Mouse (Mus musculus): ENCODE measurements around the gene Vwa5a.
A peak's percentile ranks its signal among the peaks of the same experiment; 100 is the strongest.

Gene Vwa5a

GRCm38 (mm10) chr9:38718102-38718501 is at the start of gene Vwa5a:
Gene Vwa5a, plus strand, starts transcription at chr9:38718268.
- DNase-seq (ENCODE audit: low spot score): peak; percentile 70

GRCm38 (mm10) chr9:38672887-38673286 is 45.2 kb upstream of the Vwa5a start:
- DNase-seq (ENCODE audit: low spot score): no peak

- no peak for DNase-seq (ENCODE audit: low spot score)
Measured at GRCm38 (mm10) chr9:38674501-38674900, 43.6 kb upstream of the Vwa5a start, which contains the start of gene Olfr918. Gene Olfr918, minus strand, starts transcription at chr9:38674601.

GRCm38 (mm10) chr9:38718927-38719441 is 916 bp downstream of the Vwa5a start:
- DNase-seq (ENCODE audit: low spot score): peak; percentile 4

- no peak for DNase-seq (ENCODE audit: low spot score)
Measured at GRCm38 (mm10) chr9:38724044-38724443, 6.0 kb downstream of the Vwa5a start.

- no peak for DNase-seq (ENCODE audit: low spot score)
Measured at GRCm38 (mm10) chr9:38728218-38728617, 10.2 kb downstream of the Vwa5a start.

- no peak for DNase-seq (ENCODE audit: low spot score)
Measured at GRCm38 (mm10) chr9:38741408-38741807, 23.3 kb downstream of the Vwa5a start.

DNA sequence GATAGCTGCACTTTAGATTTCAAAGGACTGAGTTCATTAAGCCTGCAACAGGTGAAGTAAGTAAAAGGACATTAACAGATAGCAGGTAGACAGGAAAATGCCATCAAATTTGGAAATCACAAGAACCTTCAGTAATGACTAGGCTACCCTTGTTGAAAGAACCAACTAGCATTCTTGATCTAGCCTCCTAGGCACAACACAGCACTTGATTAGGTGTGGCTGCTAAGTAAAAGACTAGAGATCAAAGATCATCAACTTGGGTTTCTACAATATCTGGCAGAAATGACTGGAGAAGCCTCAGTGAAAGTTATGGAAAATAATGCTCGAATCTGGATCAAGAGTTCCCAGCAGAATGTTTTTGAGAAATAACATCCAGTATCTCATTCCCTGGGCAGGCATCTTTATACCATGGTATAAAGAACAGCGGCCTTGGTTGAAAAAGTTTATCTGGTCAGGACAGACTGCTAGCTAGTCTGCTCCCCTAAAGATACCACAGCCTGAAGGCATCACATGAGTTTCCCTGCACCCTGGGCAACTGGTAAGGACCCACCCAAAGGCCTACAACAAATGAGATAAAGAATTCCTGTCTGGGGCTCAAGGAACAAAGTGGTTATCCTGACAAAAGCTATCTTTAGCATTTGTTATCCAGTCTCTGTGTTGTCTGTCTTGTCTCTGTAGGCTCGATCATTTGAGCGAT is 26.7 kb downstream of the Vwa5a start:
- DNase-seq (ENCODE audit: low spot score): no peak

DNA sequence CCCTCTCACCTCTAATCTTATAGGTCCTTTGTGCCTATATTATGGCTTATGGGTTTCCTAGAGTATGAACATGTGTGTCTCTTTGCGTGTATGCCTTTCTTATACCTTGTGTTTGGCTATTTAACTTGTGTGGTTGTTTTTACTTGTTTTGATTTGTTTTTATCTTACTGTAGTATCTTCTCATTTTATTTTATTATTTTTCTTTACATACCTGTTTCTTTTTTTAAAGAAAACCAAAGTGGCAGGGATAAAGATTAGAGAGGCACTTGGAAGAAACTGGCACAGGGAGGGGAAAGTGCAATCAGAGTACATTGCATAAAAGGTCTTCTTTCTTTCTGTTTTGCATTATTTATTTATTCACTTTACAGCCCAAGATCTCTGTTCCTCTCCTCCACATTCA is 33.9 kb downstream of the Vwa5a start, which contains the start of gene Olfr920:
Gene Olfr920 (plus strand): TSS at position 301 of the 400 bp plus-strand sequence.
- no peak for DNase-seq (ENCODE audit: low spot score)

GRCm38 (mm10) chr9:38772768-38773167 is 54.7 kb downstream of the Vwa5a start, which contains the start of gene Olfr921:
Gene Olfr921, plus strand, starts transcription at chr9:38773068.
- no peak for DNase-seq (ENCODE audit: low spot score)

GRCm38 (mm10) chr9:38792689-38793088 is 74.6 kb downstream of the Vwa5a start:
- DNase-seq (ENCODE audit: low spot score): no peak
